Mouse (Mus musculus) forelimb bud, embryonic 11.5 days (tissue): Measurements from ENCODE around the gene Suds3.

Experiments used
- DNase-seq: peaks from one replicate; pipeline ENCODE4 v3.0.0-alpha.2; 2012; ENCODE audit warnings: low read depth, low spot score

The Suds3 gene

GRCm38 (mm10) chr5:117049940-117050339 is 66.0 kb downstream of the Suds3 start:
- no peak for DNase-seq

DNA sequence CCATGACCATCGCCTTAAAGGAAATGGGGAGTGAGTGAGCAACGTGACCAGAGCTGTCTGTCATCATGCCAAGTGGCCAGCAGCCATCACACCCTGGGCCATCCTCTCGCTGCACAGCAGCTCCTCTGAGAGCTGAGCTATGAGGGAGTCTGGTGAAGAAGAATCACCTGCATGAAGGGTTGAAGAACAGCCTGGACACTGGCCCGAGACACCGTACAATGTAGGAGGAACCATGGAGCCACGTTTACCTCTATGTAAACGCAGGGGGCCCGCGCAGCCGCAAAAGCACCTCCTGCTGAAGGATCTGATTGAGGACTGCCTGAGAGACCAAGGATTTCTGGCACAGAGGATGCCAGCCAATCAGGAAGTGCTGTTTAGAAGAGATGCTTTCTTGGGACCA is 70.8 kb downstream of the Suds3 start:
- DNase-seq: no peak

DNA sequence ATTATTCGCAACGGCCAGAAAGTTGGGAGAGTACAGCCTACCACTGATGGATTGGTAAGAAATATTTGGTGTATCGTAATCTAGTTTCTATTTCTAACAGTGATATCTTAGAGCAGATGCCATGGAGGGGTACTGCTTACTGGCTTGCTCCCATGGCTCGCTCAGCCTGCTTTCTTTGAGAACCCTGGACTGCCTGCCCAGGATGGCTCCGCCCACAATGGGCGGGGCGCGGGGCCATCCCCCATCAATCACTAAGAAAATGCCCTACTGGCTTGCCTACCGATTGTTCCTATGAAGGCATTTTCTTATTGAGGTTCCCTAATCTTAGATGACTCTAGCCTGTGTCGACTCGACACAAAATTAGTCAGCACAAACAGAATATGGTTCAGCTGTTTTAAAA is 73.3 kb downstream of the Suds3 start:
- no peak for DNase-seq
